Comparison of ENCODE assay signal across 15 mouse cellular contexts in the genomic region with DNA sequence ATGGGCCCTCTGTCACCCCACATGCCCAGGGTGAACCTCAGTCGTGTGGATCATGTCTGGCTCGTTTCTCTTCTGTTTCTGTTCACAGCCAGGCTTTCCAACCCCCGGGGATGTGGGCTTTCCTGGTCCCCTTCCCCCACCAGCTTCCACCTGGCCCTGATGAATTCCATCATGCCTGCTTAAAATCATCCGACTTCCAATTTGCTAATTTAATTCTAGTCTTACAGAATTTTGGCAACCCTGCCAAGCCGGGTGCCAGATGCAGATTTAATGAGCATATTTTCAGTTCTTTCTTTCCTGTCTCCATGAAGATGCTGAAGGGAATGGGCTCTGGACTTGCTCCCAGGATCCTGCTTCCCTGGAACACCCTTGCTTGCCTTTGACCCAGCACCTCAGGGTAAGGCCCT. TPM values are rescaled to one million over a fixed set of nuclear protein-coding genes. Genes with fewer than 3 reads are reported as not detected.
DNase-seq lines count a peak whose midpoint lies in the region; ATAC-seq and TF ChIP-seq lines count a peak whose summit lies in the region.
"Had no signal": no experiment of that assay in that cellular context is flagged by ENCODE, and none has a peak within 500 bp of the region (broad histone marks: within the 10 kb centered on the region; RNA-seq: fewer than 3 reads in every experiment).

No protein-coding gene starts in this region.

- peaks cover 31% of the 10 kb centered on the region for H3K4me1 ChIP-seq in heart, embryonic 10.5 days
- peaks cover 3% of the 10 kb centered on the region for H3K4me1 ChIP-seq in heart, adult 2 months (ENCODE audit: control insufficient read depth, insufficient read depth, low read length)
- H3K4me1 ChIP-seq: liver, embryonic 12.5 days had no signal

- 74% methylated on average over 5 of the region's 5 CpGs for WGBS in heart, embryonic 10.5 days
- WGBS in heart, adult 2 months: 56% methylated on average over 5 of the region's 5 CpGs

- ATAC-seq in frontal cortex, adult (ENCODE audit: low TSS enrichment): peak; percentile 50
- ATAC-seq: liver, embryonic 12.5 days had no signal

- no peaks in the 10 kb centered on the region for H3K79me2 ChIP-seq in heart, adult 2 months (replicated peaks; ENCODE audit: control insufficient read depth, insufficient read depth, low read length)

- intact Hi-C loops in heart, postnatal 10 days (cut with DNase I): no loop called here
- intact Hi-C loops in heart, adult 2 months (cut with DNase I): no loop called here

- no peak overlapping the region for H3K4me3 ChIP-seq in heart, embryonic 10.5 days
- no peak overlapping the region for H3K4me3 ChIP-seq in heart, adult 2 months
- H3K4me3 ChIP-seq: embryonic facial prominence, embryonic 12.5 days; hindbrain, embryonic 12.5 days; liver, embryonic 12.5 days; megakaryocyte, embryonic 14.5 days had no signal

- TF ChIP-seq POLR2A in heart, adult 2 months (IDR thresholded peaks at IDR 0.05; ENCODE audit: insufficient read depth, low read depth, low read length): no peak

- no peaks in the 10 kb centered on the region for H3K9me3 ChIP-seq in heart, embryonic 10.5 days
- H3K9me3 ChIP-seq: embryonic facial prominence, embryonic 12.5 days; hindbrain, embryonic 12.5 days; liver, embryonic 12.5 days had no signal

- no peak for TF ChIP-seq CTCF in heart, adult 2 months (IDR thresholded peaks at IDR 0.05)

- no peak for DNase-seq in heart, embryonic 10.5 days (ENCODE audit: low spot score)
- no peak for DNase-seq in heart, postnatal 10 days
- peak; percentile 76 to 78 for DNase-seq in layer of hippocampus, postnatal 36 days
- peak; percentile 82 for DNase-seq in right cerebral cortex, postnatal 25 days
- no peak for DNase-seq in gastrocnemius, adult 8-10 months (ENCODE audit: low spot score in 2 of 2)
- no peak for DNase-seq in lung, postnatal 36 days
- no peak for DNase-seq in heart, adult 2 months
- DNase-seq: B cell, adult 2 months had no signal

- H3K9ac ChIP-seq in heart, adult 2 months (ENCODE audit: low read depth, low read length): no peak overlapping the region
- H3K9ac ChIP-seq: embryonic facial prominence, embryonic 12.5 days; hindbrain, embryonic 12.5 days; liver, embryonic 12.5 days had no signal

- H3K36me3 ChIP-seq in heart, embryonic 10.5 days: no peaks in the 10 kb centered on the region
- H3K36me3 ChIP-seq in heart, adult 2 months (ENCODE audit: control insufficient read depth, insufficient read depth, low read length): no peaks in the 10 kb centered on the region
- H3K36me3 ChIP-seq: embryonic facial prominence, embryonic 12.5 days; hindbrain, embryonic 12.5 days; liver, embryonic 12.5 days had no signal

- peak overlapping the region; percentile 22; the same call in 1 of the 2 replicates for H3K27ac ChIP-seq in heart, embryonic 10.5 days
- no peak overlapping the region for H3K27ac ChIP-seq in heart, adult 2 months
- H3K27ac ChIP-seq: embryonic facial prominence, embryonic 12.5 days; hindbrain, embryonic 12.5 days; kidney, postnatal 0 days; liver, embryonic 12.5 days had no signal

- TF ChIP-seq EP300 in heart, adult 2 months (IDR thresholded peaks at IDR 0.05; ENCODE audit: insufficient read depth, low read depth, low read length): no peak

- H3K27me3 ChIP-seq in heart, embryonic 10.5 days (ENCODE audit: insufficient read depth, poor library complexity, severe bottlenecking): no peaks in the 10 kb centered on the region
- no peaks in the 10 kb centered on the region for H3K27me3 ChIP-seq in heart, adult 2 months (ENCODE audit: control insufficient read depth, insufficient read depth, low read length)
- H3K27me3 ChIP-seq: embryonic facial prominence, embryonic 12.5 days had no signal

RNA-seq across cellular contexts. Expression of gene AL607142.1, which starts 19.7 kb away (rescaled TPM):
- polyA plus RNA-seq in heart, embryonic 10.5 days (2016; fragmentation: Nextera tagmentation; extraction: Ambion mirVana): not detected in 2 replicates
- not detected for total RNA-seq in heart, postnatal 10 days (2021)
- total RNA-seq in layer of hippocampus, postnatal 36 days (2021): not detected
- not detected for total RNA-seq in gastrocnemius, adult 8-10 months (2022)
- not detected for total RNA-seq in heart, adult 2 months (2021)
- polyA plus RNA-seq in heart, adult 2 months (2012; rRNA removed): not detected in 2 replicates
- total RNA-seq: gastrocnemius, postnatal 4 days had no signal
- polyA plus RNA-seq: embryonic facial prominence, embryonic 12.5 days; hindbrain, embryonic 12.5 days; kidney, postnatal 0 days; liver, embryonic 12.5 days had no signal

Comparison
In these comparisons a context has a peak if more than half of its experiments do, and no peak if none do; other contexts are left out.
1. DNase-seq: peak in layer of hippocampus, postnatal 36 days (2 of 2) and right cerebral cortex, postnatal 25 days (single experiment); none in heart, embryonic 10.5 days (single experiment), heart, postnatal 10 days (0 of 2), gastrocnemius, adult 8-10 months (0 of 2), lung, postnatal 36 days (single experiment) and heart, adult 2 months (0 of 2).